Mouse (Mus musculus): ENCODE results near the gene Cbarp.
"Not testable (repeated sequence)": the region's sequence is repeated elsewhere in the genome, so short reads cannot be mapped to it uniquely, and the experiment has no call there.

Gene Cbarp

DNA sequence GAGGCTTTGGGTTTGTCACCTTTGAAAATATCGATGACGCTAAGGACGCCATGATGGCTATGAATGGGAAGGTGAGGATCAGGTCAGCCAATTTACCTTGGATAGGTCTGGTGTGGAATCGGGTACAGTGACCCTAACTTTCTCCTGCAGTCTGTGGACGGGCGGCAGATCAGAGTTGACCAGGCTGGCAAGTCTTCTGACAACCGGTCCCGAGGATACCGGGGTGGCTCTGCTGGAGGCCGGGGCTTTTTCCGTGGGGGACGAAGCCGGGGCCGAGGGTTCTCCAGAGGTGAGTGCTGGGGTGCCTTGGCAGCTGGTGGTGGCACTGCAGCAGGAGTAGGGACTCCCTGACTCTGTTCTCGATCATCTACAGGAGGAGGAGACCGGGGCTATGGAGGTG, 29.4 kb upstream of the Cbarp start:
- DNase-seq (ENCODE audit: extremely low spot score), result no peak

DNA sequence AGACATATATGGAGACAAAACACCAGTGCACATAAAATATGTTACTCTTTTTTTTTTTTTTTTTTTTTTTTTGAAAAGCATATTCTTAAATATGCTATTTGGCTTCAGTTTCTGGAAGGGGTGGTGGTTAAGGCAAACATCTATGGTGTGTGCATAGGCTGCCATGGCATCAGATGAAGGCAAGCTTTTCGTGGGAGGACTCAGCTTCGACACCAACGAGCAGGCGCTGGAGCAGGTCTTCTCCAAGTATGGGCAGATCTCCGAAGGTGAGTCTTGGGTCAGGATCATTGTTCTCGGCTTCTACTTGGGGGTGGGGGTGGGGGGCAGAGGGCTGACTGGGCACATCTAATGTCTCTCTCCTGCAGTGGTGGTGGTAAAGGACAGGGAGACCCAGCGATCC, 29.0 kb upstream of the Cbarp start:
- DNase-seq (ENCODE audit: extremely low spot score), result no peak

DNA sequence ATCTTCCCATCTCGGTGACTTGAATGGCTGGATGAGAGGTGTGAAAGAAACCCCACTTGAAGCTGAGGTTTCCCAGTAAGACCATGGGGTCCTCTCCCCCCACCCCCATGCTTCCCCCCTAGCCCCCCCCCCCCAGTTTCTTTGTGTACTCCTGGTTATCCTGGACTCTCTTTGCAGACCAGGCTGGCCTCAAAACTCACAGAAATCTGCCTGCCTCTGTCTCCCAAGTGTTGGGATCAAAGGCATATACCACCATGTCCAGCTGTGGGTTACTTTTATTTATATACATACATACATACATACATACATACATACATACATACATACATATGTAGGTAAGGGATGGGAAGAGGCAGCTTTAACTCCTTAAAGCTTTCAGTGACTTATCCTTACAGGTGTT, 28.4 kb upstream of the Cbarp start:
- no peak for DNase-seq (ENCODE audit: extremely low spot score)

DNA sequence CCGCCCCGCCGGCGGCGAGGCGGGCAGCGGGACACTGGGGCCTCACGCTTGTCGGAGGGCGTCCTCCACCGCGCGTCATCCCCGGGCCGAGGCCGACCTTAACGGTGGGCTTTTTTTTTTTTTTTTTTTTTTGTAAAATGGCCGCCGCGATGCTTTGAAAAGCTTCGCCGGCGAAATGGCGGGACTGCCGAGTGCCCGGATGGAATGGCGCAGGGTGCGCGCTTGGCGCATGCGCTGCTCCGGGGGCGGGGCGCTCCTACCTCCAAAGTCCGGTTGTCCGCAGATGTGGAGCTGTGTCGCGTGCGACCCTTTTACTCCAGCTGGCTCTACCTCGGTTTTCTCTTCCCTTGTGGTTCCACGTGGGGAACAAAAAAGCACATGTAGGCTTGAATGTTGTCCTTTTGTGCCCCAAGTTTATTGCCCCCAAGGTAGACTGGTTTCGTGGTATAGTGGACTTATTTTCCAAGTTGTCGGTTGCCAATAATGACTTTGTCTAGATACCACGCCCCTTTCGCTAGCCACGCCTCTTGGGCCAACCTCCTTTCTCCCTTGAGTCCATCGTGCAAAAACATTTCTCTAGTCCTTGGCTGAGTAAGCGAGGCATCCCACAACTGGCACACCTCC, 27.5 kb upstream of the Cbarp start:
- peak; percentile 94 for DNase-seq (ENCODE audit: extremely low spot score)

DNA sequence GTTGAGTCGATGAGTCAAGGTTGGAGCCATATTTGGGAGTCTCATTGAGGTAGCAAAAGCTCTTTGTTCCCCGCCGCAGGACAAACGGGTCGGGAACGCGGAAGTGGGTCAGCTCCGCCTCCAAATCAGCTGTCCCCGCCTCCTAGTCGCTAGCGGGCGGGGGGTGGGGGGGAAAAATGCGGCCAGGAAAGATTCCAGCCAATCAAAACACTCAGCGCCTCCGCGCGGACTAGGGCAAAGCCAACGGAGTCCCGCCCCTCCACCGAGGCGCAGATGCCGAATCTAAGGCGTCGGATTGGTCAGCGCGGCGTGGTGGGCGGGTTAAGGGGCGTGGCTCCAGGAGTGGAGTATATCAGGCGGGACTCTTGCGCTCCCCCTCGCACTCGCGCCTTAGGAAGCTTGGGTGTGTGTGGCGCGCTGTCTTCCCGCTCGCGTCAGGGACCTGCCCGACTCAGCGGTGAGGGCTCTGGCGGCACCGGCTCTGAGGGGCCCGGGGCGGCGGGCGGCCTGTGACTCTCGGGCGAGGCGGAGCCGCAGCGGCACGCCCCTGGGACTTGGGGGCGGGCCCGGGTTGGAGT, 26.9 kb upstream of the Cbarp start:
- peak; percentile 100 for DNase-seq (ENCODE audit: extremely low spot score)

DNA sequence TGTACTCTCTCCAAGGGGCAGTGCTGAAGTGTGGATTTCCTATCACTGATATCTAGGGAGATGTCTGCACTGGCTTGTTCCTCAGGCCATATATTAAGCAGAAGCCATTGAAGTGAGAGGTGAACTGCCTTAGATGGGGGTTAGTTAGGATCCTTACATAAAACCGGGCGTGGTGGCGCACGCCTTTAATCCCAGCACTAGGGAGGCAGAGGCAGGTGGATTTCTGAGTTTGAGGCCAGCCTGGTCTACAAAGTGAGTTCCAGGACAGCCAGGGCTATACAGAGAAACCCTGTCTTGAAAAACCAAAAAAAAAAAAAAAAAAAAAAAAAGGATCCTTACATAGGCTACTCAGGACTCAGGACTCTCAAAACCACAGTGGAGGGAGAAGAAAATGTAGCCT, 25.5 kb upstream of the Cbarp start:
- DNase-seq (ENCODE audit: extremely low spot score), result not testable (repeated sequence)

DNA sequence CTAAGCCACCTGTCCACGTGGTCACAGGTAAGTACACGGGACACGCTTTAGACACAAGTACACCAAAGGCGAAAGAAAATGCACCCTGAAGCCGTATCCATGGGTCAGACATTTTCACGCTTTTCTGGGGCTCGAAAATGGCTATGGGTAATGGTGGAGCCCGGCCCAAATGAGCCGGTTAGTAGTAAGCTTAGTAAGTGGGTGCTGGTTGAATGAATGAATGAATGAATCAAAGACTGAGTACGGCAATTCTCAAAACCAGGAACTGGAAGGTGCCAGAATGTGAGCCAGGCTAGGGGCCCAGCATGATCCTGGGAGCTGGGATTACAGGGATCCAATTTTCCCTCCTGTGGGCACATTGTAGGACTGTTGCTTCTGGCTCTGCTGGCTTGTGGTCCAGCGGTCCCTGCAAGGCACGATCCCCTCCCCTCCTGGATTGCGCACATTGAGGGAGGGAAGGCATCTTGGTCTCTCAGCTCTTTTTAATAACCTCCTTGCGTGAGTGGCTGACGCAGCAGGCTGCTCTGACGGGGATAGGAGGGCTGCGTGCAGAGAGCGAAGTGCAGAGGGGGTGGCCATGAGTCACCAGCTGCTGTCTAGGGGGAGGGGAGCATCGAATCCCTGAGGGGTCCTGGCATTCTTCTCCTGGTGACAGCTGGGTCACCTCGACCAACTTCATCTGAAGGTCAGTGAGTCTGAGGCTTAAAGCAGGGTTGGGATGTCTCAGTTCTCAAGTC, 24.9 kb upstream of the Cbarp start, which contains the start of gene Cirbp:
Cirbp (plus strand) TSS at position 594 of the 737 bp plus-strand sequence.
- peak; percentile 46 for DNase-seq (ENCODE audit: extremely low spot score)

DNA sequence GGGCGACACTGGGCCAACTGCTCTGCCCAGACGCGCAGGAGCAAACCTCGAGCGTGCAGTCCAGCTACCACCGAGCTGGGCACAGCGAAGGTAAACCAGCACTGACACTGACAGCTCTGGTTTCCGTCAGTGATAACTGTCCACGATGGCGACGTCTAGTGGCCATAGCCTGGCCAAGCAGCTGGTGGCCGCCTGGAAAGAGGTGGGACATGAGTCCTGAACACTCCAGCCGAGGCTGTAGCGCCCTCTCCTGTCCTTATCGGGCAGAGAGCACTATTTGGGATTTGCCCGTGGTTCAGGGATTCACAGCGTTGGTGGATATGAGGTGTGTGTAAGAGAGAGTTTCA, 24.3 kb upstream of the Cbarp start:
- DNase-seq (ENCODE audit: extremely low spot score), result peak; percentile 96

DNA sequence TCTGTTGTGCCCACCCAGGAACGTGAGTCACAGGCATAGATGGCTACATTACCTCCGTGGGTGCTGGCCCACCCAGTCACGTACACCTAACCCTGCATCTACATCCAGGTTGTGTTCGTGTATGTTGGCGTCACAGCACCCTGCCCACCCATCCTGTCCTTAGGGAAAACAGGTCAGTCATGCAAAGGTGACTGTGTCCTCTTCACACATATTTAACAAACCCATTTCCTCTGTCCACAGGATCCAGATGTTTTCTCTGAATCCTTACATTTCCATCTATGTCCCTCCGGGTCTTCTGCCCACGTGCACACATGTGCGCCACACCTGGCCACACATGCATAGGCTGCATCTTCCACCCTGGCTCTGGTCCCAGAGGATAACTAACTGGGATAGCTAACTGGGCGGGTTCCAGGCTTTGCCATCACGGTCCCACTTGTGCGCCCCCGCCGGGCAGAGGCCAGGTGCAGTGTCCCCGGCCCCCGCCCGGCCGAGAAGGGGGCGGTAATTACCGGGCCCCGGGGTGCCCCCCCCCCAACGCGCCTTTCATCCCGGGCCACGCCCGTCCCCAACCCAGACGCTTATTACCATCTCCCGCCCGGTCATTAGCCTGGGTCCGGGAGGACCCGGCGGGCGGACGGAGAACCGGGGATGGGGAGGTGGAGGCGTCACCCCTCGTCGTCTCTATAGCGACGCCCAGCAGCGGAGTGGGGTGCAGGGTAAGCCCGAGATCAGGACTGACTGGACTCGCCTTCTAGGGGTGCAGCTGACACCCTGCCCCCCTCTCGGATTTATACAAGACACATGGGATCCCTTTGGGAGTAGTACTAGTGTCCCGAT, 23.7 kb upstream of the Cbarp start:
- DNase-seq (ENCODE audit: extremely low spot score), result no peak

DNA sequence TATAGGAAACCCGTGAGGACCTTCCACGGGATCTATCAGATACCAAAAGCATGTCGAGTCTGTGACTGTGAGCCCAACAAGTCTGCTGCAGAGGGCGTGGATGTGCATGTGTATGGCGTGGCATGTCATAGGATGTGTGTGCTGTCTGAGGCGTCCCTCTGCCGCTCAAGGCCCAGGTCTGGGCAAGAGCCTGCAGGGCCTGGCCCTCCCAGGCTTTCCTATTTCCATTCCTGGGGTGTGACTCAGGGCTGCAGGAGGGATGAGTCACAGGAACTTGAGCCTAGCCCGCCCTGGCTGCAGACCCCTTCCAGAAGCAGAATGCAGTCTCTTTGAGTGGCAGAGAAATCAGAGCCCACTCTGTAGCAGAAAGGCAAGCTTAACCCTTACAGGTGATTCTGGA, 23.1 kb upstream of the Cbarp start:
- DNase-seq (ENCODE audit: extremely low spot score), result peak; percentile 25

DNA sequence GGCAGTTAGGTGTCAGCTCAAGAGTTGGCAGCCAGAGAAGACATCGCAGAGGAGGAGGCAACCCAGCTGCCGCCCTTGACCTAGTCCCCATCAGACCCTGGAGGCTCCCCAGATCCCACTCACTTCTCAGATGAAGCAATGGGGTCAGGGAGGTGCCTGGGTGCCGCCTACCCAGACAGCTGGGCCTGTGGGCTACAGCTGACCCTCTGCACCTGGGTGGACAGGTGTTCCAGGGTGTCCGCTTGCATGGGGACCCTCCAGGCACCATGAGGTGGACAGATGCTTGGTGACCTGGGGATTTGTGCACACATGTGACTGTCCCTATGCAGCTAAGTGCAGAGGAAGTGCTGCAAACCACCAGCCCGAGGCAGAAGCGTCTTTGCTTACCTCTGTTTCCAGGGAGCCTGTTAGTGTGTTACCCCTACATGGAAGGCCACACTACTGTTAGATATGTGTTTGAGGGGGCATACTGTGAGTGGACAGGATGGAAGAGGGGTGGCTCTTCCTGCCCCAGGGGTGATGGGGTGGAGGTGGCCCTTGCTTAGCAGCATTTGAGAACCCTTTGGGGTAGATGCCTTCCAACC, 22.2 kb upstream of the Cbarp start:
- no peak for DNase-seq (ENCODE audit: extremely low spot score)

DNA sequence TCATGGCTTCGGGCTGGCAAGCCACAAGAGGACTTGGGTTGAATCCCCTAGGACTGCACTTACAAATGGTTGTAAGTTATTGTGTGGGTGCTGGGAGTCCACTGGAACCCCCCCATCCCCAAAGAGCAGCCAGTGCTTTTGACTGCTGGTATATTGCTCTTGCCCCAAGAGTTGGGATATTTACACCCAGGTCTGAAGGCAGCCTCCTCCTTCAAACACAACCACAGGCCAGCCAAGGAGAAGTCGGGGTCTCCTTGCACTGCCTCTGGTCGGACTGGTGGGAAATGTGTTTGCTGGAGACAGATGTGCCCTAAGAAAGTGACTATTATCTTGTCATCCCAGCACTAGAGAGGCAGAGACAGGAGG, 21.6 kb upstream of the Cbarp start:
- no peak for DNase-seq (ENCODE audit: extremely low spot score)

DNA sequence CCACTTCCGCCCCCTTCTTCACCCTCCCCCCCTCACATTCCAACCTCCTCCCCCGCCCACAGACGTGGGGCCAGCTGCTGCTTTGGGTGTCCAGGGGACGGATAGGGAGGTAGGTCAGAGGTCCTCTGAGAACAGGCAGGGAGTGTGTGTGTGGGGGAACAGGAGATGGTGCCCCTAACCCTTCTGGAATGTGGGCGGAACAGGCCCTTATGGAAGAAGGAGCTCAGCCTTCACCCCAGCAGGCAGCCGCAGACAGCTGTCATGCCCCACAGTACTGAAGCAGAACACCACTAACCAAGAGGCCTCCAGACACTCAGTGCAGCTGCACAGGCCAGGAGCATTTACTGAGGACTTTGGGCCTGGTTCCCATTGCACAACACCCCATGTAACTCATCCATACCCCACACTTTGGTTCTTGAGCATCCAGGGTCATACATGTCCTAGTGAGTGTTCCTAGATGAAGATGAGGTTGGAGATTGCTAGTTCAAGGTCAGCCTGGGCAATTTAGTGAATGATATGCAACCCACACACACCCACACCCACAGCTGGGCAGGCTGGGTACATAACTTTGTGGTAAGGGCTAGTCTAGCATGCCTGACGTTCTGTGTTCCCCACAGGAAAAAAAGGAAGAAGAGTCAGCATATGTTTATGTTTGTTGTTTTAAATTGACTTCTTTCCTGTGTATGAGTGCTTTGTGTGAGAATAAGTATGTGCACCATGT, 21.0 kb upstream of the Cbarp start:
- peak; percentile 80 for DNase-seq (ENCODE audit: extremely low spot score)

DNA sequence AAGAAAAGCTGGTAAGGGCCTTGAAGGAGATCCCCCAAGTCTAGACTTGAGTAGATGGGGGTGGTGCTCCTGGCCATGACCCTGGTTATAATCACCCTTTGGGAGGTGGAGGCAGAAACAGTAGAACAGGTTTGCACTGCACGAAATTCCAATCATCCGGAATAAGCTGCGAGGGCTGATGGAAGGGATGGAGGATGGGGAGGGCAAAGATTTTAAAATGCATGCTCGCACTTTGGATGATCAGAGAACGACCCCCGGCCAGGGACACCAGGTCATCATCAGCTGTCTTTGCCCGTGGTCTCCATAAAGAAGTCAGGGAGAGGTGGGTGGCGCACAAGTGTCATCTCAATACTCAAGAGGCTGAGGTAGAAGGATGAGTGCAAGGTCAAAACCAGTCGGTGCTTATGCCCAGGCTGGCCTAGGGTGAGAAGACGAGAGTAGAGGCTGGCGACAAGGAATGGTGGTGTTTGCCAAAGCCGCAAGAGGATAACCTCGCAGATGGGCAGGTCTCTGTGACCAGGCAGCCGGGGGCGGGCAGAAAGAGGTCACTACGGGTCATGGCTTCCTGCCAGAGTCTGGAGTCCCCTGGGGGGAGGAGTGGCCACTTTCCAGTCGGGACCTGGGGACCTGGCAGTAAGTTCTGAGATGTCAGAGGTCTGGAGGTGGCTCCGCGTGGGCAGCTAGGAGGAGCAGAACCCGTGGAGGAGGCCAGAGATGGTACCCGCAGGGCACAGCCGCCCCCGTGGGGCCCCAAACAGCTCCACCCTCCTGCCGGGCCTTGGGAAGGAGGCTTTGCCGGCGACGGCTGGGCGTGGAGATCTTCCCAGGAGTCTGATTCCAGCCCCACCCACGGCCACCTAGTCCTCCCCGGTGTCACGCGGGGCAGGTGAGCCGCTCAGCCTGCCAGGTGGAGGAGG, 20.1 kb upstream of the Cbarp start:
- DNase-seq (ENCODE audit: extremely low spot score), result peak; percentile 91

DNA sequence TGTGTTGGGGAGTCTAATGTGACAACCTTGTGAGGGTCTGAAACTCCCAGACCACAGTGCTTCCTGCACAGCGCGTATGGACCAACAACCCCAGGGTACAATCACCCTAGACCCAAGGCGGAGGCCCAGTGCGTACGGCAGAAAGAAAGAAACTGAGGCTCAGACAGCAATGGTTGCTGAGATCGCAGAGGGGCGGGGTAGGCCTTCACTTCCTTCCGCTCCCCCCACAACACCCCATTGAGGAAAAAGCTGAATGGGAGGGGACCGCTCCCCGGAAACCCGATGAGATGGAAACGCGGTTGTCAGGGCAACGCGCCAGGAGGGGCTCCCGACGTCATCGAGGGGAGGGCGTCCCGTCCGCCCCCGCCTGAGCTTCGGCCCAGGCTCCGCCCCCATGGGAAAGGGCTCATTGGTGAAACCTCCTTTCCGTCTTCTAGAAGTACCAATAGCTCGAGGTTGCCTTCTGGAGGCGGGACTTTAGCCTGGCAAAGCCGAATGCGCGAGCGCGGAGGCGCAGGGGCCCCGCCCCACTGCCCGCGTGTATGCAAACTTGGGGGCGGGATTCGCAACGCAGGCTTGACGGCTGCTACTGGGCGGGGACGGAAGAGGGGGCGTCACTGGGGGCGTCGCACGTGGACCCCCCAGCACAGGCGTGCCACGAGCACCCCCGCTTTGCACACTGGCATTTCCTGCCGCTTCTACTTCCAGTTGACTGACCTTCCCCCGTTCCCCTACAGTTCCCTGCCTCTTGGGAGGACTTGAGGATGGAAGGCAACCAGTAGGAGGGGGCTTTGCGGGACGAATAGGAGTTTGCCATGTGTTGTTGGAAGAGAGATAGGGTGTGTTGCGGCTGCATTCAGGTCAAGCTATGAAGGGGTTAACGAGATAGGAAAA, 19.2 kb upstream of the Cbarp start:
- DNase-seq (ENCODE audit: extremely low spot score), result peak; percentile 97

DNA sequence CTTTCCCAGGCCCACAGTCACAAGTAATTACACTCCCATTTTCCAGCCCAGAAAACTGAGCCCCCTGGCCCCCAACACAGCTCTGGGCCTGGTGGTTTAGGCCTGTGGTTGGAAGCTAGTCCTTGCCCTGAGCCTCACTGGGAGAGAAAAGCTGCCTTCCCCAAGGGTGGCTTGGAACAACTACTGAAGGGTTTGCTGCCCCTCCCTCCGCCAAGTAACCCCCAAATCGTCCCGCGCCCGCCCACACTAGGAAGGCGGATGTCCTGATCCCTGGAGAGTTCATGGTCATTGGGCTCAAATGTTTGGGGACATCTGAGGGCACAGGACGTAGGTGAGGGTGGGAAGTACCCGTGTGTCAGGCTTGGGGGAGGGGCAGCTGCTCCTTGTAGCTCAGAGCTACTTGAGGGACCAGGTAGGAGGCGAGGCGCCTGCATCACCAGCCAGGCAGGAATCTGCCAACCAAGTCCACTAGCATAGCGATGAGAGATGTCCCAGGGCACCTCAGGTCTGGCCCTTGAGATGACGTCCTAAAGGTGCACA, 18.5 kb upstream of the Cbarp start:
- DNase-seq (ENCODE audit: extremely low spot score), result no peak

DNA sequence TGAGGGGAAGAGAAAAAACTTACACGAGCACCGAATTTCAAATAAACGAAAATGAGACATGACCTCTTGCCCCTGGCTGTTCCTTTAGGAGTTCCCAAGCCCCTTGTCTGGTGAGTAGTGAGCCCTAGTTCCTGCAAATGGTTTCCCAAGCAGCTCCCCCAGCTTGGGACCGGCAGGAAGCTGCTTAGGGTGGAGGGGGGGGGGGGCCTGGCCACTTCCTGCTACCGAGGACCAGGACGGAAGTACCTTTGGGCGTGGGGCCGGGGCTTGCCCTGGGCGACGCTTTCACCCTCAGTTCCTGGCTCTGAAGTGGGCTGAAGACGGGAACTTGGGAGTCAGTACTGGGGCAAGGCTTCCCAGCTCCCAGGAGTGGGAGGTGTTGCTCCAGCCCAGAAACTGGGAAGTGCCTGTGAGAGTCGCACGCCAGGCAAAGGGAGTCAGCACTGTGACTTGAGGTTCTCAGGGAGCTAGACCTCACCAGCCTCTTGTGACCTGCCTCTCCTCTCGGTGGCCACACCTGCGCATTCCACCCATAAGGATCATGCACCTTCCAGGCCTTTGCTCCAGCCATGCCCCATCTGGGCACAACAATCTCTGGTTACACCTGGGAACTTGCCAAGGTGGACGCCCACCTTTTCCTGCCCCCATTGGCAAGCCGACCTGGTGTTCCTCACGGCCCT, 17.8 kb upstream of the Cbarp start:
- DNase-seq (ENCODE audit: extremely low spot score), result peak; percentile 79

DNA sequence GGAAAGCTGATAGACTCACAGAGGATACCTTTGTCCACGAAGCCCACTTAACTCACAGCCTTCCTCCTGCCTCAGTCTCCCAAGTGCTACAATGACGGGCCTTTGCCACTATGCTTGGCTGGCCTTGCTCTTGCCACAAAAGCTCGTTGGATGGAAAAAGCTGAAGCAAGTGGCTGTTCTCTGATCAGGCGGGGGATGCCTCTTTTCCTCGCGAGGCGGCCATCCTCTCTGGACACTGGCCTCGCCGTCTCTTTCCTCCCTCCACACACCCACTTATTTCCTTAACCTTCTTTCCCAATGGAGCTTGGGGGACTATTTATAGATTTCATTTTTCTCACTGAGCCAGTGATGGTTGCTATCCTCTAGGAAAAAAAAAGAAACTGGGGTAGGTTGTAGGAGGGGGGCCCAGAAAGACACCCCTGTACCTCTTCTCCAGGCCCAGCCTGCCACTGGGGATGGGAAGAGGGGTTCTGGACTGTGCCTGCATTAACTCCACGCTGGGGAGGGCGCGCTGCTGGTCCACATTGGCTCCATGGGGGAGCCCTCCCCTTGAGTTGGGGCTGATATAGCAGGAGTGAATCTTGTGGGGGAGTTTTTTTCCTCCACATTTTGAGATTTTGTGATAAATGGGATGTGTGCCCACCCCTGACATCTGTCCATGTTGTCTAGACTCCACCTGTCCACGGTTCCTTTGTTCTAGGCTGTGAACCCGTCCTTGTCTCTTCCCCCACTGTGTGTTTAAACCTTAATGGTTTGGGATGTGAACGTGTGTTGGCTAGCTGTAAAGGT, 16.7 kb upstream of the Cbarp start:
- DNase-seq (ENCODE audit: extremely low spot score), result no peak
